Mouse (Mus musculus): ENCODE results near the gene Gins2. TPM values are rescaled to one million over a fixed set of nuclear protein-coding genes. Genes with fewer than 3 reads are reported as not detected.

Gins2 gene
- total RNA-seq, 1 experiment, result 56.2 TPM

GRCm38 (mm10) chr8:120631441-120632375 lies 42.6 kb upstream of the Gins2 start:
- no peak for TF ChIP-seq CHD2 (IDR thresholded peaks at IDR 0.05; ENCODE audit: low read depth, low read length)
- peak overlapping the region in 1 of 2 experiments; percentile 14; a peak in 2 of 4 replicates for H3K4me3 ChIP-seq (ENCODE audit: insufficient read depth in 1 of 2, low read depth in 1 of 2, low read length in 2 of 2, poor library complexity in 1 of 2, severe bottlenecking in 1 of 2)
- DNase-seq (ENCODE audit: low read depth, low spot score), result peak; percentile 47
- in situ Hi-C loops (cut with MboI; ENCODE audit: low sequenced_read_pairs in 2 of 2, unreplicated experiment in 2 of 2), result no loop called here
- no peaks in the 10 kb centered on the region for H3K36me3 ChIP-seq (ENCODE audit: control insufficient read depth, insufficient read depth, low read length, poor library complexity, severe bottlenecking)
- H3K9ac ChIP-seq (ENCODE audit: insufficient read depth, low read depth, low read length, poor library complexity, severe bottlenecking), result peak overlapping the region; percentile 4; the same call in 1 of the 2 replicates
- peaks cover 7 to 35% of the 10 kb centered on the region in 2 experiments; a peak in 3 of 4 replicates for H3K4me1 ChIP-seq (ENCODE audit: control insufficient read depth in 2 of 2, insufficient read depth in 2 of 2, low read length in 2 of 2, poor library complexity in 1 of 2)
- no peaks in the 10 kb centered on the region for H3K9me3 ChIP-seq (ENCODE audit: control insufficient read depth, insufficient read depth, low read depth, low read length)
- H3K27ac ChIP-seq (ENCODE audit: insufficient read depth, low read depth, low read length, poor library complexity, severe bottlenecking), result peak overlapping the region; percentile 50

GRCm38 (mm10) chr8:120630848-120631247 lies 41.7 kb upstream of the Gins2 start:
- no peaks in the 10 kb centered on the region for H3K36me3 ChIP-seq (ENCODE audit: control insufficient read depth, insufficient read depth, low read length, poor library complexity, severe bottlenecking)
- TF ChIP-seq CHD2 (IDR thresholded peaks at IDR 0.05; ENCODE audit: low read depth, low read length) (no peak), ZNF384 (IDR thresholded peaks at IDR 0.05; ENCODE audit: low read depth, low read length) (no peak), ZC3H11A (IDR thresholded peaks at IDR 0.05; ENCODE audit: borderline replicate concordance, low read depth, low read length) (no peak)
- H3K9me3 ChIP-seq (ENCODE audit: control insufficient read depth, insufficient read depth, low read depth, low read length), result no peaks in the 10 kb centered on the region
- no peak overlapping the region for H3K9ac ChIP-seq (ENCODE audit: insufficient read depth, low read depth, low read length, poor library complexity, severe bottlenecking)
- no peak overlapping the region for H3K4me3 ChIP-seq (ENCODE audit: insufficient read depth in 1 of 2, low read depth in 1 of 2, low read length in 2 of 2, poor library complexity in 1 of 2, severe bottlenecking in 1 of 2)
- H3K27ac ChIP-seq (ENCODE audit: insufficient read depth, low read depth, low read length, poor library complexity, severe bottlenecking), result peak overlapping the region; percentile 45; the same call in 1 of the 2 replicates
- no peak for DNase-seq (ENCODE audit: low read depth, low spot score)
- H3K4me1 ChIP-seq (ENCODE audit: control insufficient read depth in 2 of 2, insufficient read depth in 2 of 2, low read length in 2 of 2, poor library complexity in 1 of 2), result peaks cover 7 to 37% of the 10 kb centered on the region in 2 experiments; a peak in 3 of 4 replicates
- in situ Hi-C loops (cut with MboI; ENCODE audit: low sequenced_read_pairs in 2 of 2, unreplicated experiment in 2 of 2), result no loop called here

GRCm38 (mm10) chr8:120630031-120630430 lies 40.9 kb upstream of the Gins2 start:
- Histone ChIP-seq H3K4me1 (ENCODE audit: control insufficient read depth in 2 of 2, insufficient read depth in 2 of 2, low read length in 2 of 2, poor library complexity in 1 of 2) (peaks cover 7 to 36% of the 10 kb centered on the region in 2 experiments; a peak in 3 of 4 replicates), H3K27ac (ENCODE audit: insufficient read depth, low read depth, low read length, poor library complexity, severe bottlenecking) (no peak overlapping the region), H3K9me3 (ENCODE audit: control insufficient read depth, insufficient read depth, low read depth, low read length) (no peaks in the 10 kb centered on the region), H3K4me3 (ENCODE audit: insufficient read depth in 1 of 2, low read depth in 1 of 2, low read length in 2 of 2, poor library complexity in 1 of 2, severe bottlenecking in 1 of 2) (no peak overlapping the region), H3K9ac (ENCODE audit: insufficient read depth, low read depth, low read length, poor library complexity, severe bottlenecking) (no peak overlapping the region), H3K36me3 (ENCODE audit: control insufficient read depth, insufficient read depth, low read length, poor library complexity, severe bottlenecking) (no peaks in the 10 kb centered on the region; the same call in 1 of the 2 replicates)
- TF ChIP-seq CHD2 (IDR thresholded peaks at IDR 0.05; ENCODE audit: low read depth, low read length) (no peak), MAFK (IDR thresholded peaks at IDR 0.05; ENCODE audit: insufficient read depth, low read depth, low read length) (no peak), HCFC1 (IDR thresholded peaks at IDR 0.05; ENCODE audit: borderline replicate concordance, insufficient read depth, low read length) (no peak), ZC3H11A (IDR thresholded peaks at IDR 0.05; ENCODE audit: borderline replicate concordance, low read depth, low read length) (no peak), ZNF384 (IDR thresholded peaks at IDR 0.05; ENCODE audit: low read depth, low read length) (no peak)
- DNase-seq (ENCODE audit: low read depth, low spot score), result no peak
- in situ Hi-C loops (cut with MboI; ENCODE audit: low sequenced_read_pairs in 2 of 2, unreplicated experiment in 2 of 2), result no loop called here

- Histone ChIP-seq H3K4me3 (ENCODE audit: insufficient read depth in 1 of 2, low read depth in 1 of 2, low read length in 2 of 2, poor library complexity in 1 of 2, severe bottlenecking in 1 of 2) (no peak overlapping the region), H3K27ac (ENCODE audit: insufficient read depth, low read depth, low read length, poor library complexity, severe bottlenecking) (no peak overlapping the region), H3K4me1 (ENCODE audit: control insufficient read depth in 2 of 2, insufficient read depth in 2 of 2, low read length in 2 of 2, poor library complexity in 1 of 2) (peaks cover 6 to 26% of the 10 kb centered on the region in 2 experiments; a peak in 3 of 4 replicates), H3K9ac (ENCODE audit: insufficient read depth, low read depth, low read length, poor library complexity, severe bottlenecking) (no peak overlapping the region), H3K9me3 (ENCODE audit: control insufficient read depth, insufficient read depth, low read depth, low read length) (no peaks in the 10 kb centered on the region), H3K36me3 (ENCODE audit: control insufficient read depth, insufficient read depth, low read length, poor library complexity, severe bottlenecking) (no peaks in the 10 kb centered on the region; the same call in 1 of the 2 replicates)
- TF ChIP-seq MAFK (IDR thresholded peaks at IDR 0.05; ENCODE audit: insufficient read depth, low read depth, low read length) (no peak), ZC3H11A (IDR thresholded peaks at IDR 0.05; ENCODE audit: borderline replicate concordance, low read depth, low read length) (no peak), ZNF384 (IDR thresholded peaks at IDR 0.05; ENCODE audit: low read depth, low read length) (no peak), HCFC1 (IDR thresholded peaks at IDR 0.05; ENCODE audit: borderline replicate concordance, insufficient read depth, low read length) (no peak), CHD2 (IDR thresholded peaks at IDR 0.05; ENCODE audit: low read depth, low read length) (no peak)
- in situ Hi-C loops (cut with MboI; ENCODE audit: low sequenced_read_pairs in 2 of 2, unreplicated experiment in 2 of 2), result no loop called here
- DNase-seq (ENCODE audit: low read depth, low spot score), result no peak
Measured at GRCm38 (mm10) chr8:120627298-120627697, 38.2 kb upstream of the Gins2 start.

Measured in ES-E14 (cell line).